Mouse (Mus musculus): ENCODE data around the gene Prdx4.

GRCm38 (mm10) chrX:155365095-155365494 is 24.5 kb upstream of the Prdx4 start:
- TF ChIP-seq GATA1 (IDR thresholded peaks at IDR 0.05; ENCODE audit: low read length) (no peak), TAL1 (IDR thresholded peaks at IDR 0.05; ENCODE audit: low read length) (no peak)
